8 mouse cellular contexts compared by ENCODE assay signal in the genomic region with DNA sequence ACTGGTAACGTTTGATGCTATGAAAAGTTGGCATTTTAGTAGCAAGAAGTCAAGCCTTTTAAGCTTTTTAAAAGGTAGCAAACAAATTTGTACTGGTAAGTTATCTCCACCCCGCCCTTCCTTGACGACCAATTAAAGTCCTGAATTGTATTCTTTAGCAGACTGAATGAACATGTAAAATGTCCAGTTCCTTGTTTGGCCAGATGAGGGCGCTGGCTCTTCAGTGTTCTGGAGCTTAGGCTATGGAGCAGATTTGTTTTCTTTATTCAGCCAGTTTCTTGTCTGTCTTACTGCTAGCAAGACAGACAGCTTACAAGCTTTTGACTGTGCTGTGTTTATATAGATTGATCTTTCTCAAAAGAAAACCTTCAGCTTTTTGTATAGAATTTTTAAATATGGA. TPM values are rescaled to one million over a fixed set of nuclear protein-coding genes. Genes with fewer than 3 reads are reported as not detected.
DNase-seq lines count a peak whose midpoint lies in the region; ATAC-seq lines count a peak whose summit lies in the region.

No protein-coding gene starts in this region.

- intact Hi-C loops in heart, postnatal 14 days (cut with DNase I): loop anchor here (2.0 kb wide), 1 partner anchor 82 kb away; no protein-coding TSS in a partner anchor

- ATAC-seq in erythroblast, adult 5-6 weeks (replicated peaks; ENCODE audit: low FRiP score, poor library complexity, severe bottlenecking): no peak

- DNase-seq in ovary, adult 18-20 months (ENCODE audit: low spot score): peak; percentile 12
- no peak for DNase-seq in ovary, postnatal 10 days (ENCODE audit: low spot score)
- DNase-seq in adrenal gland, adult 18-20 months (ENCODE audit: low spot score in 2 of 2): peak; percentile 50 to 67
- DNase-seq in embryo, embryonic 10.5 days (ENCODE audit: low spot score): peak; percentile 72
- DNase-seq in heart, postnatal 14 days: peak; percentile 71 to 79
- DNase-seq in left cerebral cortex, adult 11 months (ENCODE audit: low spot score): peak; percentile 61
- DNase-seq in ovary, postnatal 14 days (ENCODE audit: low spot score): peak; percentile 25

RNA-seq across cellular contexts. Expression of a gene that starts 48.5 kb away (rescaled TPM):
- 10 to 100 TPM; 17.5 to 28.1 TPM for total RNA-seq in adrenal gland, adult 18-20 months (2021)
- 10 to 100 TPM; 36.6 to 36.9 TPM for total RNA-seq in heart, postnatal 14 days (2021)
- not detected in 2 replicates for total RNA-seq in erythroblast, adult 5-6 weeks (2015; ENCODE audit: low replicate concordance)
- 0.60 and 0.98 TPM in 2 replicates for total RNA-seq in erythroblast, adult 5-6 weeks (2017; ENCODE audit: low replicate concordance)

Comparison
In these comparisons a context has a peak if more than half of its experiments do, and no peak if none do; other contexts are left out.
1. RNA of a gene that starts 48.5 kb away (total RNA-seq): 36.6 to 36.9 TPM in heart, postnatal 14 days and 17.5 to 28.1 TPM in adrenal gland, adult 18-20 months; 0.60 to 0.98 TPM in erythroblast, adult 5-6 weeks; every median in the first group is over 4 times any median in the second.